Mouse (Mus musculus): ENCODE data around the gene S1pr5. TPM values are rescaled to one million over a fixed set of nuclear protein-coding genes. Genes with fewer than 3 reads are reported as not detected.

The S1pr5 gene
- polyA plus RNA-seq, 1 experiment = 0.40 TPM

DNA sequence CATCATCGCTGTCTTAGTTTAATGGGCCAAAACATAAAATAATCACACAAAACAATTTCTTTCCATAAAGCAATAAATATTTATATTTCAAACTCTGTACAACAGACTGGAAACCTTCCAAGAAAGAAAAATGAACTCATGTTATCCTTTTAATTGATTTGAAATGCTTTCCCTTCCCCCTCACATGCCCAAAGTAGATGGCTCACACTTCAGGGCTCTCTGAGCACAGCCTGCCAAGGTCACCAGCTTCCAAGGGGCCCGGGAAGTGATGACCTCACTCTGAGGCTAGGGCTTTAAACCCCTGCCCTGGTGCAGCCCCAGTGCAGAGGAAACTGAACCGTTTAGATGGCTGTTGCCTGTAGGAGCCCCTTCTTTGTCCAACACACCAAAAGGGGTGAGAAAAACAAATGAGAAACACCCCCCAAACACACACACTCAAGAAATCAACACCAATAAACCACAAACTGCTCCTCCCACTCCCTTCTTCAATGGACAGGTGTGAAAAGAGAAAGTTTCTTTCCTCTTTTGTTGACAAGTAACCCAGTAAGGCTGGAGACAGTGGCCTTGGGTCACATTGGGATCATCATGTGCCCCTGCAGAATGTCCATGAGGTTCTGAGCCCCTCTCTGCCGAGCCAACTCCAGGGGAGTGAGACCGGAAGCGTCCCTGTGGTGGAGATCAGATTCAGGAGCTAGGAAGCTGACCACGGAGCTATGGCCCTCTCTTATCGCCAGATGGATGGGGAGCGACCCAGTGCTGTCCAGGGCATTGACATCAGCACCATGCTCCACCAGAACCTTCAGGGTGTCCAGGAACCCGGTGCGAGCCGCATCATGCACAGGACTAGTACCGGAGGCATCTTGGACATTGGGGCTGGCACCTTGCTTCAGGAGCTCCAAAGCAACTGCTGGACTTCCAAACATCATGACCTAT lies 40.4 kb upstream of the S1pr5 start:
- Histone ChIP-seq H3K9ac (ENCODE audit: low read depth, poor library complexity, severe bottlenecking) (no peak overlapping the region), H3K4me3 (ENCODE audit: low read depth, low read length) (peak overlapping the region; percentile 49; the same call in 1 of the 2 replicates), H3K27me3 (ENCODE audit: control insufficient read depth, insufficient read depth, low read length, poor library complexity, severe bottlenecking) (no peaks in the 10 kb centered on the region), H3K36me3 (ENCODE audit: control insufficient read depth, insufficient read depth, low read length, poor library complexity, severe bottlenecking) (peaks cover 23% of the 10 kb centered on the region; the same call in 1 of the 2 replicates), H3K27ac (ENCODE audit: insufficient read depth, low read length) (no peak overlapping the region), H3K4me1 (ENCODE audit: control insufficient read depth, insufficient read depth, low read length) (no peaks in the 10 kb centered on the region), H3K9me3 (replicated peaks; ENCODE audit: control insufficient read depth, insufficient read depth, low read length, poor library complexity, severe bottlenecking) (no peaks in the 10 kb centered on the region)
- TF ChIP-seq POLR2A (IDR thresholded peaks at IDR 0.05; ENCODE audit: insufficient read depth, low read length) (no peak), CTCF (IDR thresholded peaks at IDR 0.05; ENCODE audit: low read depth, low read length) (no peak), EP300 (IDR thresholded peaks at IDR 0.05; ENCODE audit: insufficient read depth, low read depth, low read length) (no peak)

DNA sequence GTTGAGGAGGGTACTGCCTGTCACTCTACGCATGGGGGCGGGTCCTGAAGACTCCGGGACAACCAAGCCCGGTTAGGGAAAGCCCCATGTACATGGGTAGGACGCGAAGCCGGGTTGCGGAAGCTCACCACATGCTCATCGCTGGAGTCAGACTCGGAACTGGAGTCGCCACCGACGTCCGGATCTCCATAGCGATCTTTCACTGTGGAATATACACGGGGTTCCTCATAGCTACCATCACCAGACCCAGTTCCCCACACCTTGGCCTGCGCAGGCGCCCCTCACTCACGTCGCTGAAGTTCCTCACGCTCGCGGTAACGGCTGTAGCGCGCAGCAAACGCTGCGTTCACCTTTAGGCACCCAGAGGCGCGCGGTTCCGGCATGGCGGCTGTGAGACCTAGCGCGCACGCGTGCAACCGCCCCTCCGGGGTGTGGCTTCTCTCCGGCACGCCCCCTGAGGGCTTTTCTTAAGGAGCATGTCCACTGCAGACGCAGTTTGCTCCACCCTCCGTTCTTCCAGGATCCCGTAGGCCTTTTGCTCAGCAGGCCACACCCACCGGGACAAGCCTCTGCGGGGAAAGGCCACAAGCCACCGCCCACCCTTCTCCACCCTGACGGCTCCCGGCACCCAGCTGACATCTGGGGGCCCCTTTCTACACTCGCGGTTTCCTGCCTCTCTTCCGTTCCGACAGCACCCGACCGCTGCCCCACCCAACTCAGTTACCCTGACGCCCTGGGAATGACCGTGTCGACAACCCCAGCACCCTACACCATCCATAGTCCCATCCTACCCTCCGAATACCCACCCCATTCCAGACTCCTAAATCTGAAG lies 39.5 kb upstream of the S1pr5 start, which contains the start of gene Kri1:
Gene Kri1 (minus strand): TSS at position 399 of the 832 bp plus-strand sequence.
- H3K4me1 ChIP-seq (ENCODE audit: control insufficient read depth, insufficient read depth, low read length) = no peaks in the 10 kb centered on the region
- H3K36me3 ChIP-seq (ENCODE audit: control insufficient read depth, insufficient read depth, low read length, poor library complexity, severe bottlenecking) = peaks cover 27% of the 10 kb centered on the region
- H3K27me3 ChIP-seq (ENCODE audit: control insufficient read depth, insufficient read depth, low read length, poor library complexity, severe bottlenecking) = no peaks in the 10 kb centered on the region
- H3K27ac ChIP-seq (ENCODE audit: insufficient read depth, low read length) = peak within 1 kb of the TSS; percentile 20; the same call in 1 of the 2 replicates
- peak; percentile 62; the same call in 1 of the 2 replicates for TF ChIP-seq EP300 (IDR thresholded peaks at IDR 0.05; ENCODE audit: insufficient read depth, low read depth, low read length)
- TF ChIP-seq CTCF (IDR thresholded peaks at IDR 0.05; ENCODE audit: low read depth, low read length) = no peak
- TF ChIP-seq POLR2A (IDR thresholded peaks at IDR 0.05; ENCODE audit: insufficient read depth, low read length) = peak; percentile 68
- no peaks in the 10 kb centered on the region for H3K9me3 ChIP-seq (replicated peaks; ENCODE audit: control insufficient read depth, insufficient read depth, low read length, poor library complexity, severe bottlenecking)
- peak within 1 kb of the TSS; percentile 67 for H3K9ac ChIP-seq (ENCODE audit: low read depth, poor library complexity, severe bottlenecking)
- peak within 1 kb of the TSS; percentile 97 for H3K4me3 ChIP-seq (ENCODE audit: low read depth, low read length)

- no peaks in the 10 kb centered on the region for H3K4me1 ChIP-seq (ENCODE audit: control insufficient read depth, insufficient read depth, low read length)
- H3K27me3 ChIP-seq (ENCODE audit: control insufficient read depth, insufficient read depth, low read length, poor library complexity, severe bottlenecking) = no peaks in the 10 kb centered on the region
- H3K9ac ChIP-seq (ENCODE audit: low read depth, poor library complexity, severe bottlenecking) = peak overlapping the region; percentile 67
- H3K27ac ChIP-seq (ENCODE audit: insufficient read depth, low read length) = no peak overlapping the region
- no peaks in the 10 kb centered on the region for H3K9me3 ChIP-seq (replicated peaks; ENCODE audit: control insufficient read depth, insufficient read depth, low read length, poor library complexity, severe bottlenecking)
- 0 out of 2 replicates have a peak overlapping the region, but pooled peaks have one; percentile 15 for H3K4me3 ChIP-seq (ENCODE audit: low read depth, low read length)
- TF ChIP-seq EP300 (IDR thresholded peaks at IDR 0.05; ENCODE audit: insufficient read depth, low read depth, low read length) = no peak
- TF ChIP-seq POLR2A (IDR thresholded peaks at IDR 0.05; ENCODE audit: insufficient read depth, low read length) = no peak
- TF ChIP-seq CTCF (IDR thresholded peaks at IDR 0.05; ENCODE audit: low read depth, low read length) = no peak
- peaks cover 36% of the 10 kb centered on the region for H3K36me3 ChIP-seq (ENCODE audit: control insufficient read depth, insufficient read depth, low read length, poor library complexity, severe bottlenecking)
Observed at GRCm38 (mm10) chr9:21286753-21287152, 38.5 kb upstream of the S1pr5 start.

- Histone ChIP-seq H3K27ac (ENCODE audit: insufficient read depth, low read length) (no peak overlapping the region), H3K36me3 (ENCODE audit: control insufficient read depth, insufficient read depth, low read length, poor library complexity, severe bottlenecking) (peaks cover 52% of the 10 kb centered on the region), H3K27me3 (ENCODE audit: control insufficient read depth, insufficient read depth, low read length, poor library complexity, severe bottlenecking) (no peaks in the 10 kb centered on the region), H3K4me3 (ENCODE audit: low read depth, low read length) (no peak overlapping the region), H3K9me3 (replicated peaks; ENCODE audit: control insufficient read depth, insufficient read depth, low read length, poor library complexity, severe bottlenecking) (no peaks in the 10 kb centered on the region), H3K4me1 (ENCODE audit: control insufficient read depth, insufficient read depth, low read length) (no peaks in the 10 kb centered on the region), H3K9ac (ENCODE audit: low read depth, poor library complexity, severe bottlenecking) (no peak overlapping the region)
- no peak for TF ChIP-seq CTCF (IDR thresholded peaks at IDR 0.05; ENCODE audit: low read depth, low read length)
- no peak for TF ChIP-seq EP300 (IDR thresholded peaks at IDR 0.05; ENCODE audit: insufficient read depth, low read depth, low read length)
- no peak for TF ChIP-seq POLR2A (IDR thresholded peaks at IDR 0.05; ENCODE audit: insufficient read depth, low read length)
Observed at GRCm38 (mm10) chr9:21283994-21284393, 35.8 kb upstream of the S1pr5 start.

DNA sequence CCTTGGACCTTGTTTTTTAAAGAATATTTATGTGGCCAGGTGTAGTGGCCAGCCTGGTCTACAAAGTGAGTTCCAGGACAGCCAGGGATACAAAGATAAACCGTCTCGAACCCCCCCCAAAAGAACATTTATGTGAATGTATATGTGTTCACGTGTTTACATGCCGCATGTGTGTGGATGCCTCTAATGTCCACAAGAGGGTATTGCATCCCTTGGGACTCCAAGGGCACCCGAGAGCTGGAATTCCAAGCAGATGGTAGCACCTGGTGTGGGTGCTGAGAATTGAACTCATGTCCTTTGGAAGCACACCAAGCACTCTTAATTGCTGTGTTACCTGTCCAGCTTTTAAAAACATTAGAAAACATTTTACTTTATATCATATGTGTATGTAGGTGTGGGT lies 35.3 kb upstream of the S1pr5 start:
- no peak overlapping the region for H3K27ac ChIP-seq (ENCODE audit: insufficient read depth, low read length)
- no peak overlapping the region for H3K9ac ChIP-seq (ENCODE audit: low read depth, poor library complexity, severe bottlenecking)
- TF ChIP-seq POLR2A (IDR thresholded peaks at IDR 0.05; ENCODE audit: insufficient read depth, low read length) = no peak
- TF ChIP-seq CTCF (IDR thresholded peaks at IDR 0.05; ENCODE audit: low read depth, low read length) = peak; percentile 8
- peaks cover 52% of the 10 kb centered on the region for H3K36me3 ChIP-seq (ENCODE audit: control insufficient read depth, insufficient read depth, low read length, poor library complexity, severe bottlenecking)
- no peak overlapping the region for H3K4me3 ChIP-seq (ENCODE audit: low read depth, low read length)
- H3K27me3 ChIP-seq (ENCODE audit: control insufficient read depth, insufficient read depth, low read length, poor library complexity, severe bottlenecking) = no peaks in the 10 kb centered on the region
- no peaks in the 10 kb centered on the region for H3K9me3 ChIP-seq (replicated peaks; ENCODE audit: control insufficient read depth, insufficient read depth, low read length, poor library complexity, severe bottlenecking)
- H3K4me1 ChIP-seq (ENCODE audit: control insufficient read depth, insufficient read depth, low read length) = no peaks in the 10 kb centered on the region

Measured in ES-Bruce4 (cell line).